Mouse (Mus musculus) stomach, postnatal 0 days (tissue): Measurements from ENCODE around the gene Gm49403.

Experiments used
- CTCF ChIP-seq: IDR thresholded peaks from 2 replicates; pipeline ENCODE4 v1.5.1; 2016; ENCODE audit warnings: antibody characterized with exemption, low read depth, mild to moderate bottlenecking, moderate library complexity
- EP300 ChIP-seq: optimal IDR thresholded peaks from 2 replicates; pipeline ENCODE3; 2016; ENCODE audit warnings: antibody characterized with exemption

GRCm38 (mm10) chr19:8871267-8872186 lies 12.2 kb upstream of the Gm49403 start, which contains the start of gene Ubxn1:
- no peak for TF ChIP-seq CTCF
- TF ChIP-seq EP300: peak; percentile 83
